18 mouse cellular contexts compared by ENCODE assay signal in genomic region chr16:69424661-69425634, GRCm38 (mm10).
DNase-seq lines count a peak whose midpoint lies in the region; ATAC-seq lines count a peak whose summit lies in the region.
"Had no signal": no experiment of that assay in that cellular context is flagged by ENCODE, and none has a peak within 500 bp of the region (broad histone marks: within the 10 kb centered on the region; RNA-seq: fewer than 3 reads in every experiment).

No protein-coding gene starts in this region.

- no peak overlapping the region for H3K27ac ChIP-seq in midbrain, embryonic 14.5 days (replicated peaks; ENCODE audit: low read depth, low read length)
- no peak overlapping the region for H3K27ac ChIP-seq in midbrain, embryonic 11.5 days (ENCODE audit: low read depth, low read length)
- H3K27ac ChIP-seq in forebrain, embryonic 14.5 days (ENCODE audit: low read depth, low read length), result no peak overlapping the region
- H3K27ac ChIP-seq in midbrain, embryonic 16.5 days (ENCODE audit: low read length), result no peak overlapping the region
- H3K27ac ChIP-seq: embryonic facial prominence, embryonic 12.5 days; heart, embryonic 13.5 days; hindbrain, embryonic 13.5 days; intestine, embryonic 15.5 days had no signal

- no peak overlapping the region for H3K4me2 ChIP-seq in midbrain, embryonic 14.5 days (ENCODE audit: low read length)
- no peak overlapping the region for H3K4me2 ChIP-seq in midbrain, embryonic 11.5 days
- no peak overlapping the region for H3K4me2 ChIP-seq in forebrain, embryonic 14.5 days (ENCODE audit: low read length)
- H3K4me2 ChIP-seq in midbrain, embryonic 16.5 days (ENCODE audit: low read length), result 0 out of 2 replicates have a peak overlapping the region, but pooled peaks have one; percentile 25
- H3K4me2 ChIP-seq: embryonic facial prominence, embryonic 12.5 days; heart, embryonic 13.5 days; hindbrain, embryonic 13.5 days; intestine, embryonic 15.5 days had no signal

- no peaks in the 10 kb centered on the region for H3K4me1 ChIP-seq in midbrain, embryonic 14.5 days (ENCODE audit: control insufficient read depth, insufficient read depth, low read length)
- H3K4me1 ChIP-seq in midbrain, embryonic 11.5 days (ENCODE audit: control insufficient read depth, insufficient read depth, low read length), result no peaks in the 10 kb centered on the region
- H3K4me1 ChIP-seq in forebrain, embryonic 14.5 days (ENCODE audit: control insufficient read depth, insufficient read depth, low read length), result peaks cover 2% of the 10 kb centered on the region; the same call in 1 of the 2 replicates
- no peaks in the 10 kb centered on the region for H3K4me1 ChIP-seq in midbrain, embryonic 16.5 days (ENCODE audit: control insufficient read depth, insufficient read depth, low read length)
- H3K4me1 ChIP-seq: embryonic facial prominence, embryonic 12.5 days; heart, embryonic 13.5 days; hindbrain, embryonic 13.5 days; intestine, embryonic 15.5 days had no signal

- no peak for ATAC-seq in midbrain, embryonic 14.5 days (ENCODE audit: low FRiP score, low TSS enrichment)
- no peak for ATAC-seq in midbrain, embryonic 11.5 days (ENCODE audit: low FRiP score)
- ATAC-seq in forebrain, embryonic 14.5 days, result 0 out of 2 replicates have a peak, but pooled peaks have one; percentile 46
- no peak for ATAC-seq in midbrain, embryonic 16.5 days
- ATAC-seq: intestine, embryonic 15.5 days had no signal

- H3K4me3 ChIP-seq in midbrain, embryonic 14.5 days (replicated peaks; ENCODE audit: low read depth, low read length), result no peak overlapping the region
- no peak overlapping the region for H3K4me3 ChIP-seq in midbrain, embryonic 11.5 days (ENCODE audit: low read depth, low read length)
- no peak overlapping the region for H3K4me3 ChIP-seq in forebrain, embryonic 14.5 days (ENCODE audit: low read depth, low read length)
- no peak overlapping the region for H3K4me3 ChIP-seq in midbrain, embryonic 16.5 days (ENCODE audit: low read depth, low read length)
- H3K4me3 ChIP-seq: embryonic facial prominence, embryonic 12.5 days; heart, embryonic 13.5 days; hindbrain, embryonic 13.5 days; intestine, embryonic 15.5 days had no signal

- no peaks in the 10 kb centered on the region for H3K36me3 ChIP-seq in midbrain, embryonic 14.5 days (ENCODE audit: control insufficient read depth, insufficient read depth, low read length)
- no peaks in the 10 kb centered on the region for H3K36me3 ChIP-seq in midbrain, embryonic 11.5 days (ENCODE audit: control insufficient read depth, insufficient read depth, low read length)
- no peaks in the 10 kb centered on the region for H3K36me3 ChIP-seq in forebrain, embryonic 14.5 days (ENCODE audit: control insufficient read depth, insufficient read depth, low read length)
- H3K36me3 ChIP-seq in midbrain, embryonic 16.5 days (ENCODE audit: control insufficient read depth, insufficient read depth, low read length), result no peaks in the 10 kb centered on the region
- H3K36me3 ChIP-seq: embryonic facial prominence, embryonic 12.5 days; heart, embryonic 13.5 days; hindbrain, embryonic 13.5 days; intestine, embryonic 15.5 days had no signal

- 54% methylated on average over 12 of the region's 12 CpGs for WGBS in midbrain, embryonic 14.5 days
- WGBS in midbrain, embryonic 11.5 days, result 68% methylated on average over 12 of the region's 12 CpGs
- 36% methylated on average over 12 of the region's 12 CpGs for WGBS in forebrain, embryonic 14.5 days
- 40% methylated on average over 12 of the region's 12 CpGs for WGBS in midbrain, embryonic 16.5 days

- DNase-seq in midbrain, embryonic 14.5 days, result peak; percentile 35
- DNase-seq in midbrain, embryonic 11.5 days (ENCODE audit: low spot score, missing footprints), result no peak
- DNase-seq in brain, embryonic 18.5 days (ENCODE audit: low read depth, low spot score), result peak; percentile 26
- peak; percentile 39 for DNase-seq in forebrain, embryonic 14.5 days (ENCODE audit: low spot score)
- no peak for DNase-seq in adrenal gland, postnatal 25 days
- no peak for DNase-seq in adipocyte (ENCODE audit: low spot score)
- DNase-seq: adrenal gland, adult 8-10 months; cerebellum, adult 9-10 months; cerebellum, postnatal 25 days; gastrocnemius, postnatal 36 days; heart, adult 11 months; heart, postnatal 4 days; kidney, adult 18-20 months had no signal

- no peaks in the 10 kb centered on the region for H3K27me3 ChIP-seq in midbrain, embryonic 14.5 days (ENCODE audit: control insufficient read depth, insufficient read depth, low read length)
- H3K27me3 ChIP-seq in midbrain, embryonic 11.5 days (ENCODE audit: control insufficient read depth, insufficient read depth, low read length), result no peaks in the 10 kb centered on the region
- no peaks in the 10 kb centered on the region for H3K27me3 ChIP-seq in forebrain, embryonic 14.5 days (replicated peaks; ENCODE audit: control insufficient read depth, insufficient read depth, low read length)
- H3K27me3 ChIP-seq in midbrain, embryonic 16.5 days (ENCODE audit: control insufficient read depth, insufficient read depth, low read depth, low read length), result no peaks in the 10 kb centered on the region
- H3K27me3 ChIP-seq: embryonic facial prominence, embryonic 12.5 days; heart, embryonic 13.5 days; hindbrain, embryonic 13.5 days; intestine, embryonic 15.5 days had no signal

- no peaks in the 10 kb centered on the region for H3K9me3 ChIP-seq in midbrain, embryonic 14.5 days (ENCODE audit: control insufficient read depth, low read length)
- no peaks in the 10 kb centered on the region for H3K9me3 ChIP-seq in midbrain, embryonic 11.5 days (ENCODE audit: control insufficient read depth, low read length)
- no peaks in the 10 kb centered on the region for H3K9me3 ChIP-seq in forebrain, embryonic 14.5 days (replicated peaks; ENCODE audit: control insufficient read depth, low read length)
- H3K9me3 ChIP-seq in midbrain, embryonic 16.5 days (replicated peaks; ENCODE audit: control insufficient read depth, low read length, poor library complexity, severe bottlenecking), result no peaks in the 10 kb centered on the region
- H3K9me3 ChIP-seq: embryonic facial prominence, embryonic 12.5 days; heart, embryonic 13.5 days; hindbrain, embryonic 13.5 days; intestine, embryonic 15.5 days had no signal

- no peak overlapping the region for H3K9ac ChIP-seq in midbrain, embryonic 14.5 days (replicated peaks; ENCODE audit: low read length)
- no peak overlapping the region for H3K9ac ChIP-seq in midbrain, embryonic 11.5 days (ENCODE audit: low read length)
- no peak overlapping the region; the same call in 1 of the 2 replicates for H3K9ac ChIP-seq in forebrain, embryonic 14.5 days (ENCODE audit: low read length)
- H3K9ac ChIP-seq in midbrain, embryonic 16.5 days (ENCODE audit: low read depth, low read length), result no peak overlapping the region
- H3K9ac ChIP-seq: embryonic facial prominence, embryonic 12.5 days; heart, embryonic 13.5 days; hindbrain, embryonic 13.5 days; intestine, embryonic 15.5 days had no signal

Comparison
In these comparisons a context has a peak if more than half of its experiments do, and no peak if none do; other contexts are left out.
1. DNase-seq: peak in midbrain, embryonic 14.5 days (single experiment), brain, embryonic 18.5 days (single experiment) and forebrain, embryonic 14.5 days (single experiment); none in midbrain, embryonic 11.5 days (single experiment), adrenal gland, postnatal 25 days (single experiment) and adipocyte (single experiment).